Mouse (Mus musculus): ENCODE measurements around the gene Enpp3. TPM values are rescaled to one million over a fixed set of nuclear protein-coding genes. Genes with fewer than 3 reads are reported as not detected.

Gene Enpp3
- polyA plus RNA-seq, 1 experiment from 2014 or later = 7.9 TPM

DNA sequence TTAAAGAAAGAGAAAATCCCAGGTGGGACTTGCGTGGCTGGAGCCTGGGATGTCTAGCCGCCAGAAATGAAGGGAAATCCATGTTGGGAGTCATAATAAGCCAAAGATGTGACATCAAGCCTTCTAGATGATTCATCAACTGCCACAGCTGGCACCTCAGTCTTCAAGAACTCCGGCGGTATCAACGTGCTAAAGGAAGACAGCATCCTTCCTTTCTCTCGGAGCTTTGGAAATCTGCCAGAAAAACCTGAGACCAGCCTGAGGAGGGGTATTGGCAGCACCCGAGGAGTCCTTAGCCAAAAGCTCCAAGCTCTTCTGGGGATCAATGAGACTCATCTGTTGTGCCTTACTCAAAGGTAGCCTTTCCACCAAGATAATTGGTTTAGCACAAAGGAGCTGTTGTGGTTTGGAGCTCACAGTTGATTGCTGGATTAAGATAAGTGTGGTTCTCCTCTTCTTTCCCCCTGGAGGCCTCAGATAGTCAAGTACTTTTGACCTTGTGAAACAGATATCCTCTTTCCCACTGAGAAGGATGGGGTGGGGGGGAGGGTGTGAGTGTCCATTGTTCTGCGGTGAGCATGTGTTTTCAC lies 84.2 kb downstream of the Enpp3 start:
- Histone ChIP-seq H3K27me3 (no peaks in the 10 kb centered on the region), H3K9ac (replicated peaks) (no peak overlapping the region), H3K36me3 (no peaks in the 10 kb centered on the region), H3K4me2 (no peak overlapping the region), H3K4me1 (replicated peaks) (peaks cover 21% of the 10 kb centered on the region), H3K4me3 (replicated peaks) (no peak overlapping the region), H3K27ac (no peak overlapping the region), H3K9me3 (no peaks in the 10 kb centered on the region)
- ATAC-seq (ENCODE audit: insufficient number of reproducible peaks, insufficient read depth, low FRiP score, low TSS enrichment, low read depth) = no peak
- WGBS = 69% methylated on average over 8 of the region's 8 CpGs

DNA sequence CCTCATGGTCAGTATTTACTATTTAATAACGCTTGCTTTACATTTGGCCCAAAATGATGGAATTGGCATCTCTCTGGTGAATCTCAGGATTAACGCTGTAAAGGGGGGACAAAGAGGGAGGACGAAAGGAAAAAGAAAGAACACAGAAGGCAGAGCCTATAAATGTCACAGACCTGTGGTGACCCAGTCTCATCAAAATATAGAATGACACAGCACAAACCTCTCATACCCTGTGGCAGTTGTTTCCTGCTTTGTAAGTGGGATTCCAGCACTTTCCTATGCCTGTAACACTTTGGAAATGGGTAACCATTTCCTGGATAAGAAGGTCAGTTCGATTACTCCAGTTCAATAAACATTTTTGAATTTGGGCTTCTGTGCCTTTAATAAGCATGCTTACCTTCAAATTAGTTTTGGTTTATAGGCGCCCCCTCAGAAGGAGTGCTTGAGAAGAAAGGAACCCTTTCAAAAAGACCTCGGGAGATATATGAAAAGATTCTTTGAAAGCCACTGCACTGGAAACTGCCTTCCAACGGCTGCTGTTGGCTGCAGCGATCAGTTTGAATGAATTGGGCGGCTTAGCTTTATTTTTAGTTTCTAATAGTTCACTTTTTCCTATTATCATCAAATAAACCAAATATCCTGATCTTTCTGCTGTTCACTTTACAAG lies 87.6 kb downstream of the Enpp3 start:
- WGBS = 68% methylated on average over 9 of the region's 9 CpGs
- ATAC-seq (ENCODE audit: insufficient number of reproducible peaks, insufficient read depth, low FRiP score, low TSS enrichment, low read depth) = no peak
- Histone ChIP-seq H3K9ac (replicated peaks) (no peak overlapping the region), H3K27me3 (no peaks in the 10 kb centered on the region), H3K36me3 (no peaks in the 10 kb centered on the region), H3K4me1 (replicated peaks) (peaks cover 21% of the 10 kb centered on the region), H3K9me3 (no peaks in the 10 kb centered on the region), H3K27ac (peak overlapping the region; percentile 81), H3K4me2 (peak overlapping the region; percentile 43), H3K4me3 (replicated peaks) (no peak overlapping the region)

- H3K4me3 ChIP-seq (replicated peaks) = peak overlapping the region; percentile 19
- peak overlapping the region; percentile 43 for H3K4me2 ChIP-seq
- no peaks in the 10 kb centered on the region for H3K36me3 ChIP-seq
- H3K9ac ChIP-seq (replicated peaks) = no peak overlapping the region
- peak overlapping the region; percentile 64 for H3K27ac ChIP-seq
- no peaks in the 10 kb centered on the region for H3K27me3 ChIP-seq
- H3K9me3 ChIP-seq = no peaks in the 10 kb centered on the region
- peaks cover 21% of the 10 kb centered on the region for H3K4me1 ChIP-seq (replicated peaks)
- ATAC-seq (ENCODE audit: insufficient number of reproducible peaks, insufficient read depth, low FRiP score, low TSS enrichment, low read depth) = no peak
- WGBS = 49% methylated on average over 11 of the region's 11 CpGs
These were observed 88.3 kb downstream of the Enpp3 start for GRCm38 (mm10) chr10:24754251-24754835.

- Histone ChIP-seq H3K9me3 (no peaks in the 10 kb centered on the region), H3K4me2 (peak overlapping the region; percentile 43), H3K4me3 (replicated peaks) (peak overlapping the region; percentile 19), H3K36me3 (no peaks in the 10 kb centered on the region), H3K27ac (no peak overlapping the region), H3K9ac (replicated peaks) (no peak overlapping the region), H3K27me3 (no peaks in the 10 kb centered on the region), H3K4me1 (replicated peaks) (peaks cover 21% of the 10 kb centered on the region)
- WGBS = 66% methylated on average over 16 of the region's 16 CpGs
- ATAC-seq (ENCODE audit: insufficient number of reproducible peaks, insufficient read depth, low FRiP score, low TSS enrichment, low read depth) = no peak
These were observed 88.9 kb downstream of the Enpp3 start for GRCm38 (mm10) chr10:24753536-24754250.

DNA sequence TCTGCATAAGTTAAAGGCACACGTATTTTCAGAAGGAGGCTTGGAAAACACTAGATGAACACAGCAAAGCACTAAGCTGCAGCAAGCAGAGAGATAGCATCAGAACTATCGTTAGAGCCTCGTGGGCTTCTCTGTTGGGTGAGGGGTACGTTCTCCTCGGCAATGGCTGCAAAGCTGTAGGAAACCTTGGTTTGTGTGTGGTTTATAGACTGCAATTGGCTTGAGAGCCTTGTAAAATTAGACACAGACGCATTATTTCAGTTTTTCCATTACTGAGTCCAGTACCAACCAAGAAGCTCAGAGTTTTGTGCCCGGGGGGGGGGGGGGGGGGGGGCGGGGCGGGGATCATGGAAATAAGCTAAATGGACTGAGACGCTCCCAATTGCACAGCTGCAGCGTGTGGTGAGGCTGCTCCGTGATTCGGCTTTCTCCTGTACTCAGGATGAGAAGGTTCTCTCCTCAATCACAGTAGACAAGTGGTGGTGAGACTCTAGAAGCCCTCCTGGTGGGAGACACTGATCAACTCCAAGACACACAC lies 99.6 kb downstream of the Enpp3 start:
- no peaks in the 10 kb centered on the region for H3K9me3 ChIP-seq
- no peak overlapping the region for H3K9ac ChIP-seq (replicated peaks)
- H3K27ac ChIP-seq = 0 out of 2 replicates have a peak overlapping the region, but pooled peaks have one; percentile 50
- H3K4me1 ChIP-seq (replicated peaks) = peaks cover 6% of the 10 kb centered on the region
- no peaks in the 10 kb centered on the region for H3K27me3 ChIP-seq
- H3K4me2 ChIP-seq = peak overlapping the region; percentile 21; the same call in 1 of the 2 replicates
- no peak overlapping the region for H3K4me3 ChIP-seq (replicated peaks)
- H3K36me3 ChIP-seq = no peaks in the 10 kb centered on the region
- 57% methylated on average over 13 of the region's 13 CpGs for WGBS
- no peak for ATAC-seq (ENCODE audit: insufficient number of reproducible peaks, insufficient read depth, low FRiP score, low TSS enrichment, low read depth)

DNA sequence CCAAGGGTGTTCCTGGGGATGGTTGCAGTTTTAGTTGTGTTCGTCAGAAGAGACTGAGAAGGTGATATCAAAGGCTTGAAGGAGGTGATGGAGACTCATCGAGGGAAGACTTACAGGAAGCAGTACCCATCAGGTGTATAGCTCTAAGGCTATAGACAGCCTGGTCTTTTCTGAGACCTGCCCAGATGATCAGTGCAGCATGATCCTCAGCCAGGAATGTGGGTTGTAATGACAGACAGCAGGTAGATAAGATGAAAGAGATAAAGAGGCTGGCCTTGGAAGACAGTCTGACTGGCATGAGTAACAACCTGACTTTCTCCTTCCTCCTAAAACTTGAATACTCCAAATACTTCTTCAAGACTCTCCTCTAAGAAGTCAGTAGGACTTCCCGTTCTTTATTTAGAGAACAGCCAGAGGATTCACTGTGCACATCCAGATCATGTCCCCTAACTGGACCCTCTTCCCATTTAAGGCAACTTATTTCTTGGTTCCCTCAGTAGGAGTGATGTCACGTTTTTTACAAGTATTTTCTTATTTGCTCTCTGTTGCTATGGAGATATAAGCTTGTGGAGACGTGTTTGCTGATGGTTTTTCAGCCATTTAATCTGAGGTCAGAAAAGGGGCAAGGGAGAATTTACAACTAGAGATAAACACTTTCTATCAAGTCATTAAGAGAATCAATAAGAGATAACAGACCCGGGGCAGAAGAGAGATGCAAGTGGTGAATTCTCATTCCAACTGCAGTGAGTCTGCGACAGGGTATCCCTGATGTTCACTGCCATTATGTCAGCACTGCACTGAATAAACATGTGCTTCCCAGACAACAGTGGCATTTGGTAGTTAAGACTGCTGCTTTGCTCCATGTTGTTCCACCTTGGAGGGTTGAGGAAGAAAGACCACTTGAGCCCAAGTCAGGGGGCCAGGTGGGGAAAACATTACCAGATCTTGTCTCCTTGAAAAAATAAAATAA lies 101.1 kb downstream of the Enpp3 start:
- no peaks in the 10 kb centered on the region for H3K36me3 ChIP-seq
- WGBS = 58% methylated on average over 7 of the region's 7 CpGs
- H3K4me2 ChIP-seq = no peak overlapping the region
- H3K4me1 ChIP-seq (replicated peaks) = peaks cover 6% of the 10 kb centered on the region
- no peak for ATAC-seq (ENCODE audit: insufficient number of reproducible peaks, insufficient read depth, low FRiP score, low TSS enrichment, low read depth)
- no peak overlapping the region for H3K27ac ChIP-seq
- no peaks in the 10 kb centered on the region for H3K9me3 ChIP-seq
- no peak overlapping the region for H3K4me3 ChIP-seq (replicated peaks)
- no peak overlapping the region for H3K9ac ChIP-seq (replicated peaks)
- no peaks in the 10 kb centered on the region for H3K27me3 ChIP-seq

DNA sequence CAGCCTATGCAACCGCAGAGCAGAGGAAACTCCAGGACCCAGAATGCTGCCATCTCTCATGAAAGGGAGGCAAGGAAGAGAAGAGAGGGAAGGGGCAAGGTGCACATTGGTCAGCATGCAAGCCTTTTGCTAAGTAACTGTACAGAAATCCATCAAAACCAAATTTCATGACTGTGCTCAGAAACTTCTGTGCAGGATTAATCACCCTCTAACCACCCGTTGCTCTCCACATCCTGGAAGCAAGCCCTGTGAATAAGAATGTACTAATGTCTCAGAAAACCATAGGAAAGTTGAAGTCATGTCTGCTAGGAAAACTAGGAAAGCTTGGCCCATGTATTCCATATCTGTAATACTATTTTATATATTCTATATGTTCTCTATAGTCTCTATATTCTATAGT lies 103.5 kb downstream of the Enpp3 start:
- Histone ChIP-seq H3K4me2 (no peak overlapping the region), H3K27ac (no peak overlapping the region), H3K9ac (replicated peaks) (no peak overlapping the region), H3K9me3 (0 out of 2 replicates have a peak, but pooled peaks cover 4% of the 10 kb centered on the region), H3K4me3 (replicated peaks) (no peak overlapping the region), H3K4me1 (replicated peaks) (peaks cover 6% of the 10 kb centered on the region), H3K27me3 (no peaks in the 10 kb centered on the region), H3K36me3 (no peaks in the 10 kb centered on the region)
- no peak for ATAC-seq (ENCODE audit: insufficient number of reproducible peaks, insufficient read depth, low FRiP score, low TSS enrichment, low read depth)
- 79% methylated on average over 2 of the region's 2 CpGs for WGBS

GRCm38 (mm10) chr10:24738456-24738855 lies 104.2 kb downstream of the Enpp3 start:
- ATAC-seq (ENCODE audit: insufficient number of reproducible peaks, insufficient read depth, low FRiP score, low TSS enrichment, low read depth) = no peak
- 56% methylated on average over 2 of the region's 2 CpGs for WGBS
- no peak overlapping the region for H3K4me3 ChIP-seq (replicated peaks)
- H3K4me2 ChIP-seq = no peak overlapping the region
- H3K4me1 ChIP-seq (replicated peaks) = peaks cover 4% of the 10 kb centered on the region
- no peaks in the 10 kb centered on the region for H3K36me3 ChIP-seq
- H3K27ac ChIP-seq = no peak overlapping the region
- H3K9ac ChIP-seq (replicated peaks) = no peak overlapping the region
- 0 out of 2 replicates have a peak, but pooled peaks cover 4% of the 10 kb centered on the region for H3K9me3 ChIP-seq
- H3K27me3 ChIP-seq = no peaks in the 10 kb centered on the region

GRCm38 (mm10) chr10:24735027-24735777 lies 107.4 kb downstream of the Enpp3 start:
- Histone ChIP-seq H3K9ac (replicated peaks) (no peak overlapping the region), H3K36me3 (no peaks in the 10 kb centered on the region), H3K4me2 (no peak overlapping the region), H3K4me3 (replicated peaks) (no peak overlapping the region), H3K27me3 (no peaks in the 10 kb centered on the region), H3K27ac (no peak overlapping the region), H3K4me1 (replicated peaks) (no peaks in the 10 kb centered on the region), H3K9me3 (0 out of 2 replicates have a peak, but pooled peaks cover 4% of the 10 kb centered on the region)
- 95% methylated on average over 5 of the region's 5 CpGs for WGBS
- ATAC-seq (ENCODE audit: insufficient number of reproducible peaks, insufficient read depth, low FRiP score, low TSS enrichment, low read depth) = no peak

DNA sequence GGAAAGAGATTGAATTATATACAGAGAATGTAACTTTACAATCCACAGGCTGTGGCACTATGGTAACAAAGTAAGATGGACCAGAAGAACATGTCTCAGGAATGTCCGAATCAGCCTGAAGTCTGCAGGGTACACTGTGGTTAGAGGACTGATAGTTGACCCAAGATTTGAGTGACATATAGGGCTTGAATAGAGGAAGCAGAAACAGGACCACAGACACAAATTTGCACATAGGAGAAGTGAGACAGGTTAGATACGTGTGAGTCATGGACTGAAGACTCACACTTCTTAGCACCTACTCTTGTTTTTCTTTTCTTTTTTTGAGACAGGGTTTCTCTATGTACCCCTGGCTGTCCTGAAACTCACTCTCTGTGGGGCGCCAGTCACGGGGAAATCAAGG lies 115.1 kb downstream of the Enpp3 start:
- H3K4me3 ChIP-seq (replicated peaks) = no peak overlapping the region
- no peaks in the 10 kb centered on the region for H3K27me3 ChIP-seq
- 87% methylated on average over 4 of the region's 4 CpGs for WGBS
- H3K27ac ChIP-seq = no peak overlapping the region
- H3K4me2 ChIP-seq = no peak overlapping the region
- H3K36me3 ChIP-seq = no peaks in the 10 kb centered on the region
- ATAC-seq (ENCODE audit: insufficient number of reproducible peaks, insufficient read depth, low FRiP score, low TSS enrichment, low read depth) = no peak
- H3K9me3 ChIP-seq = no peaks in the 10 kb centered on the region
- no peak overlapping the region for H3K9ac ChIP-seq (replicated peaks)
- no peaks in the 10 kb centered on the region for H3K4me1 ChIP-seq (replicated peaks)

Data from limb, embryonic 12.5 days (tissue).